In genomic region chr4:55097157-55097556, GRCm38 (mm10) we compare ENCODE assay signal across 20 mouse cellular contexts.
"Had no signal": no experiment of that assay in that cellular context is flagged by ENCODE, and none has a peak within 500 bp of the region (broad histone marks: within the 10 kb centered on the region; RNA-seq: fewer than 3 reads in every experiment).

No protein-coding gene starts in this region.

- H3K27ac ChIP-seq: liver, embryonic 14.5 days; midbrain, embryonic 10.5 days; midbrain, embryonic 12.5 days; neural tube, embryonic 13.5 days; neural tube, embryonic 15.5 days; stomach, embryonic 15.5 days; stomach, postnatal 0 days had no signal

- H3K27me3 ChIP-seq: midbrain, embryonic 12.5 days; neural tube, embryonic 13.5 days; neural tube, embryonic 15.5 days; stomach, embryonic 15.5 days had no signal

- H3K4me1 ChIP-seq: midbrain, embryonic 12.5 days; stomach, embryonic 15.5 days had no signal

- H3K36me3 ChIP-seq: midbrain, embryonic 10.5 days; midbrain, embryonic 12.5 days; neural tube, embryonic 13.5 days; neural tube, embryonic 15.5 days; stomach, embryonic 15.5 days had no signal

- H3K9me3 ChIP-seq: midbrain, embryonic 10.5 days; midbrain, embryonic 12.5 days; neural tube, embryonic 13.5 days; neural tube, embryonic 15.5 days; stomach, embryonic 15.5 days had no signal

- DNase-seq: lung, adult 18-20 months; lung, embryonic 14.5 days; lung, postnatal 10 days; lung, postnatal 4 days; midbrain, embryonic 14.5 days; right cerebral cortex, postnatal 25 days; right cerebral cortex, postnatal 4 days; spleen, adult 18-20 months; thymus, adult 2 months; thymus, postnatal 25 days; thymus, postnatal 4 days had no signal

- H3K4me3 ChIP-seq: midbrain, embryonic 10.5 days; midbrain, embryonic 12.5 days; myocyte; neural tube, embryonic 13.5 days; neural tube, embryonic 15.5 days; stomach, embryonic 15.5 days had no signal

- ATAC-seq: midbrain, embryonic 16.5 days had no signal

- H3K4me2 ChIP-seq: lung, embryonic 14.5 days; midbrain, embryonic 12.5 days; neural tube, embryonic 13.5 days; neural tube, embryonic 15.5 days; stomach, embryonic 15.5 days had no signal

- H3K9ac ChIP-seq: liver, embryonic 14.5 days; lung, embryonic 14.5 days; midbrain, embryonic 12.5 days; neural tube, embryonic 13.5 days; neural tube, embryonic 15.5 days; stomach, embryonic 15.5 days had no signal
